Mouse (Mus musculus): Measurements from ENCODE around the gene Slc35f6.
"Not testable (repeated sequence)": the region's sequence is repeated elsewhere in the genome, so short reads cannot be mapped to it uniquely, and the experiment has no call there.

The Slc35f6 gene

GRCm38 (mm10) chr5:30686781-30687180 is 39.0 kb downstream of the Slc35f6 start:
- intact Hi-C loops (cut with DNase I), result no loop called here

GRCm38 (mm10) chr5:30700361-30701000 is 52.7 kb downstream of the Slc35f6 start:
- intact Hi-C loops (cut with DNase I), result no loop called here

- intact Hi-C loops (cut with DNase I), result not testable (repeated sequence)
Measured at GRCm38 (mm10) chr5:30701373-30701772, 53.6 kb downstream of the Slc35f6 start.

GRCm38 (mm10) chr5:30701866-30702265 is 54.1 kb downstream of the Slc35f6 start:
- intact Hi-C loops (cut with DNase I), result no loop called here

Small RNA genes lying within 50 kb of the gene (microRNA-seq; reads per million reads assigned to microRNA genes)
- gene Mir5625, result 0.23 to 0.37 reads per million in 2 experiments
